Mouse (Mus musculus): ENCODE measurements around the gene Cttnbp2nl.

Cttnbp2nl gene

DNA sequence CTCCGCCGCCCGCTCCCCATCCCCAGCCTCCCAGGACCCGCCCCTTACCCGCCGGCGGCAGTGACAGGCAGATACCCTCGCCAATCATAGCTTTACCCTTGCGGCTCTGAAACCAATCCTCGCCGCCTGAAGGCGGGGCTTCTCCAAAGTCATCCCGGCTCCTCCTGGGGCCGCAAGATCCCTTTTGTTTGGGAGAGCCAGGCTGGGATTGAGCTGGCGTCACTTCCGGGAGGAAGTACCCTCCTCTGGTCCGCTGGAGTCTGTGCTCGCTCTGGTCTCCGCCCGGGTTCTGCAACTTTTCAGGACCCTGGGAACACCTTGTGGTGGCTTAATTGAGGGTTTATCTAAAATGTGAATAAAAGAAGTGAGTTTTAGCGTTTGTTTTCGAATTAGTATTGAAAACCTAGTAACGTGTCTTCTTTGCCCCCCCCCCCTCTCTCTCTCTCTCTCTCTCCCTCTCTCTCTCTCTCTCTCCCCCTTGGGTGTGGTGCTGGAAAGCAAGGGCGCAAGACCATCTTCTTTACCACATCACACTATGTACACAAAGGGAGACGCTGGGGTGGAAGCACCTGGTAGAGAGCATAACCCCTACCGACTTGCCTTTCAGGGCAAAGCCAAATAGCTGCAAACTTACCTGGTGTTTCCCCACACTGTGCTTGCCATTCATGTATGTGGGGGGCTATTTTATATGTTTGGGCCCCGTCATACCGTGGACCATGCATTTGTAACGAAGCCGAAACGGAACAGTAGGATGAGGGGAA lies at the start of gene Cttnbp2nl:
Gene Cttnbp2nl (minus strand): TSS at position 210 of the 761 bp plus-strand sequence.
- peak; percentile 99 for DNase-seq

DNA sequence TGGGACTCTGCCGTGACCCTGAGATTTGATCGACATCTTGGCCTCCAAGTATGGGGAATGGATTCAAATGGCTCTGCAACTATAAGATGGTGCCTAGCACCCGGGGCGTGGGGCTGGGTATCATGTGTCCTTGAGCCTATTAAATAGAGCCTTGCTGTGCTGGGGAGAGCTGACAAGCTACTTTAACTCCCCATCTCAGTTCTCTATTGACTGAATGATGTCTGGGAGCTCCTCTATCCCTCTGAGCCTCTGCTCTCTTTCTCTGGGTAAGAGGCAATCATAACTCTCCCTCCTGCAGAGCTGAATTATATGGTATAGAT lies 47.3 kb upstream of the Cttnbp2nl start:
- no peak for DNase-seq

DNA sequence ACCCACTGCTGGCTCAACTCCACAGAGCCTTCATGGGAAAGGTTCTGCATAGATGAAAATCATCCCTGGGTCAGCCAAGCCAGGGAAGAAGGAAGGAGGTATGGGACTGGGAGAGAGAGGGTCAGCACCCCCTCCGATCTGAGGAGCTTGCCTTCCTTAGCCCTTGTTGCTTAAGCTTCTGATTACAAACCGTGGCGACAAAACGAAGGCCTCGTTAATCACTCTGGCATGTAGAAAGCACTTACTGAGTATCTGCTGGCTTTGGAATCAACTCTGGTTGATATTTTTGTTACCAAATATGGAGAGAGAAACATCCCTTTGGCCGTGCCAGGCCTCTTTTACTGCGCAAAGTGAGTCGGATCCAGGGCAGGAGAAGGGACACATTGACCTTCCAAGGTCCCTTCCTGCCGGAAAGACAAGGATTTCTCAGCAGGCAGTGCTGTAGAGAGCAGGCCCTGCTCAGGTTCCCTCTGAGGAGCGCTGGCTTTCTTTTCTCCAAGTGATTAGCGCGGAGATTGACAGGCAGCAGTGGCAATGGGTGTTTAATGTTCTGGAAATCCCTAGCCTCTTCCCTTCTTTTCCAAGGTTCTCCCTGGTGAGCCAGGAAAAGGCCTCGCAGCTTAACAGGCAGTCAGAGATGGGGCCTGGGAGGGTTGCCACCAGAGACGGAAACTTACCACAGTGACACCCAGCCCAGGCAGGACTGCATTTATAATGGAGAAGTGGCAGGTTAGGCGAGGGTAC lies 46.8 kb upstream of the Cttnbp2nl start:
- peak; percentile 13 to 30 for DNase-seq

DNA sequence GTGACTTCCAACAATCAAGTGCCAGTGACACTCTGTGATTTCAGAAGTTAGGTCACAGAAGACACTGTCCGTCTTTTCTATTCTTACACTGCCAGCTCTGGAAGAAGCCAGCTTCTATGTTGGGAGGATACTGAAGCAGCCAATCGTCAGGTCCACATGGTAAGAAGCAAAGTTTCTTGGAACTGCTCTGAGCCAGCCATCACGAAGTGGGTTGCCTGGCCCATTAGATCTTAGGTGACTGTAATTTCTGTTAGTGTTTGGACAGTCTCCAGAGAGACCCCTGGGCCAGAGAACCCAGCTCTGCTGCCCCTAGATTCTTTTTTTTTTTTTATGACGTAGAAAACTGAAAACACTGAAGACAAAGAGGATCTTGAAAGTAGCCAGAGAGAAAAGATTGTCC lies 44.6 kb upstream of the Cttnbp2nl start:
- DNase-seq, result no peak

DNA sequence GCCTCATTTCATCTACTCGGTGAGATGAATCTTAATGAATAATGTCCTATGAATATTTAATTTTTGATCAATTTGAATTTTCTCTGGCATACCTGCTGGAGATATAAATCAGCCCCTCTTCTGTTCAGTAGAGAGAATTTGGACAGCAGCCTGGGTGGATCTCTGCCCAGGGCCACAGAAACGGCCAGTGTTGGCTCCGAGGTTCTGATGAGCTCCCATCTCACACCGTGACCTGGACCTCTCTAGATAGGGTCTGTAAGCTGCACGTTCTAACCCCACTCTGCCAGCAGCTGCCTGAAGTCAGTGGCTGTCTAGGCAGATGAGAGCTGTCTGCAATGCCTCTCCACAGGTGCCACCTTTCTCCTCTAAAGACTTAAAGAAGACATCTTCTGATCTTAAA lies 42.1 kb upstream of the Cttnbp2nl start:
- no peak for DNase-seq

DNA sequence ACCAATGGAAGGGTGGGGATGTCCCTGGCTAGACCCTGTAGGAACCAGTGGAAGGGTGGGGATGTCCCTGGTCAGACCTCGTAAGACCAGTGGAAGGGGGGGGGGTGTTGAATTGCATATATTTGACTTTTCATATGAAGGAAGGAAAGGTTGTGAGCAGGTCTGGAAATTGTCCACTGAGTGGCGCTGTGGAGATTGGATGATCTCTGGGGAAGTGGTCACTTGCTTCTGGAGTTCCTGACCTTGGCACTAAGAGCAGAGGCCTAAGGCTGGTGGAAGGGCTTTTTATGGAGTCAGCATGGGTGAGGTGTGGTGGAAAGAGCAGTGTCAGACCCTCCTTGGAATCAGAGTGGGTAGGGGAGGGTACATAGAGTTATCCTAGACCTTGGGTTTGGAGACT lies 41.5 kb upstream of the Cttnbp2nl start:
- DNase-seq, result peak; percentile 24 to 36

DNA sequence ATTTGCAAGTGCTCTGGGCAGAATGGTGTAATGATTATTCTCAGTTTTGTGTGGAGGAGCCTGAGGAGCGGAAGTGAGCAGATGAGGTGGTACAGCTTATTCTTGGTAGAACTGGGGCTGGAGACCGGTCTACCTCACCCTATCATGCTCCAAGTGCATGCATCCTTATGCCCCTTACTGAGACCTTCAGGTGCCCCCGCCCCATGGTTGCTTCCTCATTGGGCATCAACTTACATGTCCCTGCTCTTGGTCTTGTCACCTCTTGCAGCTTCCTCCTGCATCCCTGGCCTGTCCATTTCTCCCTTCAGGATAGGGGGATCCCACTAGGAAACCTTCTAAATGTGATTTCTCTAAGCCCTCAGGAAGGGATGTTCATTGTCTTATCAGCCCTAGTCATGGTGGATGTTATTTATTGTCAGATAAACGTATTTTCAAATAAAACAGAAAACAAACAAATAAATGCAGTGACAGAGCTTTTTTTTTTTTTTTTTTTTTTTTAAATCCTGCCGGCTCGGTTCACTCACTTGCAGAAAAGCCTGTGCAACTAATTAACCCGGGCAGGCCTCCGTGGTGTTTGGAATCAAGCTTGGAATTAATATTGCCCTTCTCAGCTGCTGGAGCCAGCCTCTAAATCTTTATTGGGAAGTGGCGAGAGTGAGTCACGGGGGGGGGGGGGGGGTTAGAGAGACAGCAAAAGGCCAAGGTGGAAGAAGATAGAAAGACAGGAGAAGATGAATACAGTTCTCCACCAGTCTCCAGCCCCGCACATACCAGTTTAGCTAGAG lies 40.0 kb upstream of the Cttnbp2nl start:
- DNase-seq, result peak; percentile 25 to 44

DNA sequence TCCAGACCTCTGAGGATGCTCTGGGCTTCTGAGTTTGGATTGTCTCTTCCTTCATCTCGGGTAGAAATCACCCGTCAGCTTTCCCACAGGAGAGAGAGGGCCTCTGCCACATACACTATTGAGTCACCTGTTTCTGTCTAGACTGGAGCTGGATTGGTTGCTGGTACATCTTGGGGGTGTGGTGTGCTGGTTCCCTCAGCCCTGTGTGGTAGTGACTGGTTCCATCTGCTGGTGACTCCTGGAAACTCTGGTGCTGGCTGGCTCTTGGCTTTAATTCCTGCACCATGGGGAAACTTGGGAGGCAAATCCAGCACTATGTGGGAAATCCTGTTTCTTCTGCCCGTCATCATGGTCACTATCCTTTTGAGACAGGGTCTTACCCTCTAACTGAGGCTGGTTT lies 38.0 kb upstream of the Cttnbp2nl start:
- DNase-seq, result peak; percentile 64 to 77

DNA sequence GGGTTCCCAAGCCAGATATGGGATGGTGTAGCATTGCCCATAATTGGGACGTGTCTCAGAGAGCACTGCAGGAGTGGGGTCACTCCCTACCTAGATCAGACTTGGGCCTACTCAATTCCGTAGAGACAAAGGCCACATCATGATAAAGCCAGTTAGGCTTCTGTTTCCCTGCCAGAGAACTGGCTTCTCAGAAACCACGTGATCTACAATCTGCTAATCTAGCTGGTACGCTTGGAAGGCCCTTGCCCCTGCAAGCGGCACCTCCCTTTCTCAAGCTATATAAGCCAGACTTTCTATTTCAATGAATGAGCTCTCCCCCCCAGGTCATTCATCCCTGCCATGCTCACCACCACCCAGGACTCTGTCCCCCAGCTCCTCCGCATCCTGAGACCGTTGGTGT lies 37.2 kb upstream of the Cttnbp2nl start:
- no peak for DNase-seq

DNA sequence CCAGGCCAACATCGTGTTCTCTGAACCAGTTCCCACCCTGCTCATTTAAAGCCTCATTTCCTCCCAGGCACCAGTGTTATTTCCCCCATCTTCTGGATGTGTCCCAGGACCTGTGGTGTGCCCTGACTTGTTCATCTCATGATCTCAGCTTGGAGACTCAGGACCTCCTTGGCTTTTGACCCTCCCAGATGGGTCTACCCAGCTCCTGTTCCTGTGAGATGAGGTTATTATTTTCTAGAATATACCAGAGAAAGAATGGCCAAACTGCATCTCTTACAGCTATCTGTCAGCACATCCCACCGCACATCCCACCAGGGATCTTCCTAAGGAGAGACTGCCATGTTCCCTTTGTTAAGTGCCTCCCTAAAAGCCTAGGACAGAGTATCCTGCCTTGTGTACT lies 35.7 kb upstream of the Cttnbp2nl start:
- no peak for DNase-seq

DNA sequence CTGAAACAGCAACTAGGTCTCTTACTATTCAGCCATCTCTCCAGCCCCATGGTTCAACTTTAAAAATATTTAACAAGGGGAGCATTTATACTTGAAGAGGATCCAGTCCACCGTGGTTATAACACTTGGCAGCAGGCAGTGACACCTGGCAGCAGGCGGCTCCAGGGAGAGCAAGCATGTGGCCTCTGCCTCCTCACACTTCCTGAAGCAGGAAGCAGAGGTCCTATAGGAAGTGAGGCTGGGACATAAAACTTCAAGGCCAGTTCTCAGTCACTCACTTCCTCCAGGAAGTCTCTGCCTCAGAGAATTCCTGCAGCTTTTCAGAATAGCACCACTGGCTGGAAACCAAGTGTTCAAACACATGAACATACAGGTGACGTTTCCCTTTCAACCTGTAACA lies 34.4 kb upstream of the Cttnbp2nl start:
- DNase-seq, result peak; percentile 36 to 58

DNA sequence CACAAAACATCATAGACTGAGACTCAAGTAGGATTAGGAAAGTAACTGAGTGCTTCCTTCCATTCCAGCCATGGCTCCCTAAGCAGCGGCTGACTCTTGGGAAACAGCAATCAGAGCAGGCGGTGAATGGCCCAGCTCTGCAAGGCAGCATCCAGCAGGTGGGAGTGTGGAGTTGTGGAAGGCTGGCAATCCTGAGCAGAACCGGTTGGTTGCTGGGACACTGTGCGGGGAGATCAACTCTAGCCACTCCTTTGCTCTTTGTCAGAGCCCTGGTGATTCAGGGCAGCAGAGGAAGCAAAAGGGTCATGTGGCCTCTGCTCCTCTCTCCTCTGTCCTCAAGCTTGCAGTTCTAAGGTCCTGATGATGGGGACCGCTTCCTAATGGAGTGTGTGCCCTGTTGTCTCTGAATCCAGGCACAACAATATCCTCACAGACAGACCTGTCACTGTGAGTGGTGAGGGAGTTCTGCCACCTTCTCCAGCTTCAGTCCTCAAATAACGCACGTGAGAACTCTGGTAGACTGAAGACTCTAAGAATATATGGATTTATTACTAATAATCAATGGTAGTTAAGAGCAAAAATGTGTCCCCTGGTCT lies 25.4 kb upstream of the Cttnbp2nl start:
- peak; percentile 90 to 91 for DNase-seq

DNA sequence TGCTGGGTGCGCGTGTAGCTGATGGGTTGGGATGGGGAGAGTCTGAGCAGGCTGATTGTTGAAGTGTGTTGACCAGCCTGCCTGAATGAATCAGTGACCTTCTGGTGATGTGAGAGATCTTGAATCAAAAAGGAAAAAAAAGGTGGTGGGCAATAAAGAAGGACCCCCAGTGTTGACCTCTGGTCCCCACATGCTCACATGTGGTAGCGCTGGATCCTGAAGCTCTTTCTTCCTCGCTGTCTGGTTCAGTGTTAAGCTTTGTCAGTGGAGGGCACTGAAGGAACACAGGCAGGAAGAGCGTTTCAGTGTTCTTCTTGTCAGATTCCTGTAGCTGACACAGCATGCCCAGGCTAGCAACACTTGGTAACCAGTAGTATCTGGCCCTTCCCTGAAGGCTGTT lies 22.9 kb upstream of the Cttnbp2nl start:
- no peak for DNase-seq

DNA sequence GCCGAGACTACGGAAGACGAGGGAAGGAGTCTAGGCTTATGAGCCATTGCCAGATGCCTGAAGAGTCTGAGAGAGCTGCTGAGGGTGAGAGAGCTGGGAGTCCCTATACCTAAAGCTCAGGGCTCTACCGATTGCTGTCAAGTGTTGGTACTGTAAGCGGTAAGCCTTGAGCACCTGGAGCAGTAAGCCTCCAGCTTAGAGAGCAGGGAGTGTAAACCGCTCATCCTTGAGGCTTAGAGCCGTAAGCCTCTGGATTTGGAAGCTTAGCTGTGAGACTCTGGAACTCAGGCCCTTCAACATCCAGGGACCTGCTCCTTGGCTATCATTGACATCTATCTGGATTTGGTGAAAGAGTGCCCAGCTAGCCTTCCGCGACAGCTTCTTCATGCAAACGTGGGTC lies 19.6 kb upstream of the Cttnbp2nl start:
- DNase-seq, result no peak

DNA sequence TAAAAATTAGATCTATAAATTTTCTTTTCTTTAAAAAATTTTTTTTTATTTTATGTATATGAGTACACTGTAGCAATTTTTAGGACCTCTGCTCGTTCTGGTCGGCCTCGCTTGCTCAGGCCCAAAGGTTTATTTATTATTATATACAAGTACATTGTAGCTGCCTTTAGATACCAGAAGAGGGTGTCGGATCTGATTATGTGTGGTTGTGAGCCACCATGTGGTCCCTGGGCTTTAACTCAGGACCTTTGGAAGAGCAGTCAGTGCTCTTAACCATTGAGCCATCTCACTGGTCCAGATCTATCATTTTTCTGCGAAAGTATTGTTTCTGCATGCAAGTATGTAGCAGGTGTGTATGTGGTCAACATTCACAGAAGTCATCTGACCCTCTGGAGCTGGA lies 18.3 kb upstream of the Cttnbp2nl start:
- no peak for DNase-seq

DNA sequence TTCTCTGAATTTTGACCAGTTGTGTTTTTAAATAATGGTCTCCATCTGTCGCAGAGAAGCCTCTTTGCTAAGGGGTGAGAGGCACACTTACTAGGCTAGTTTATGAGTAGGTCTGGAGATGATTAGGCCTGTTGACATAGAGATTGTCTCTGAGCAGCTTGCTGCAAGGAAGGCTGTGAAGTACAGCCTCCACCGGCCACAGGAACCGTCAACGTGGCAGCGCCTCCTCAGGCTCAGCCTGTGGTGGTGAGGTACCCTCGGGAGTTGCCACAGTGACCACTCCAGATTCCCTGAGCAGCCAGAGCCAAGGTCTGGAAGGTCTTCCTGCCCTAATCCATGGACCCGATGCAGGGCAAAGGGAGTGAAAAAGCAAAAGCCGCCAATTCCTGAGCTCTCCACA lies 17.6 kb upstream of the Cttnbp2nl start:
- no peak for DNase-seq

DNA sequence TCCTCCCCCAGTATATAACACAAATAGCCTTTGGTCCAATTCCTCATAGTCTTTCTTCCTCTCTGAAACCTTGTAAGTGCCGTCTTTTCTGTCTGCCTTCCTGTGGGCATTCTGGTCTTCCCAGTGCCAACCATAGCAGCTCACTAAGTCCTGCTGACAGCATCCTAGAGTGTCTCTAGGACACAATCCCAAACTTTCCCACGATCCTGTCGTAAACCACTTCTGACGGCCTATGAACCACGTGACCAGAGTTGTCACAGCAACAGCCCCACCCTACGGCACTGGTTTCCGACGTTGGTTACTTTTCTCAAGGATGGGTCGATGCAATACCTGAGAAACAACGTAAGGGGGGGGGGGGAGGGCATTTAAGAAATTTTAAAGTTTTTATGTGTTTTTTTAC lies 13.6 kb upstream of the Cttnbp2nl start, which contains the start of gene 4930564D02Rik:
Gene 4930564D02Rik (plus strand): TSS at position 301 of the 400 bp plus-strand sequence.
- no peak for DNase-seq

DNA sequence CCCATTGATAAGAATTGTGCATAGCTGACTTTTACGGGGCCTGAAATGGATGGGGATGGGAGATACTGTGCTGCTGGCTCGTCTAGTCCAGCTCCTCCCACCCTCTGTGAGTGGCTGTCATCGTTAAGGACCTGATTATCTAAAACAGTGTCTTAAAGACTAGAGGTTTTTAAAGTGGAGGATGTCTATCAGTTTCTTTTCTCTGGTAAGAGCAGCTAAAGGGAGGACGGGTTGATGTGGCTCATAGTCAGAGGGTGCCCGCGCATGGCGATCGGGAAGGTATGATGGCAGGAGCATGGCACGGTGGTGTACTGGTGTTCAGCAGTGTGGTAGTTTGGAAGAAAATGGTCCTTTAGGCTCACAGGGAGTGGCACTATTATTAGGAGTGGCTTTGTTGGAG lies 9.7 kb upstream of the Cttnbp2nl start:
- no peak for DNase-seq

DNA sequence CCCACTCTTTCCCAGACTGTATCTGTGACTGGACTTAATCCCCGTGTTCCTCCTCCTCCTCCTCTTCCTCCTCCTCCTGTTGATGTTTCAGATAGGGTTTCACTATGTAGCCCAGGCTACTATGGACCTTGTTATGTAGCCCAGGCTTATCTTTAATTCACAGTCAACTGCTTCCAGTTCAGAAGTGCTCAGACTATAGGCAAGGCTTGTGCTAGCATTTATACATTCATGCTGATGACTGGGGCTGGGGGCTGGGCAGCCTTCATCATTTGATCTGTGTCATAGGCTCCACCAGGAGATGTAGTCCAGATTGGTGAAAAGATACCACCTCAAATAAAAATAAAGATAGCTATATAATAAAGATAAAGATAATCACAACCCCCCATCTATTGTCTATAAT lies 9.0 kb upstream of the Cttnbp2nl start:
- DNase-seq, result no peak

DNA sequence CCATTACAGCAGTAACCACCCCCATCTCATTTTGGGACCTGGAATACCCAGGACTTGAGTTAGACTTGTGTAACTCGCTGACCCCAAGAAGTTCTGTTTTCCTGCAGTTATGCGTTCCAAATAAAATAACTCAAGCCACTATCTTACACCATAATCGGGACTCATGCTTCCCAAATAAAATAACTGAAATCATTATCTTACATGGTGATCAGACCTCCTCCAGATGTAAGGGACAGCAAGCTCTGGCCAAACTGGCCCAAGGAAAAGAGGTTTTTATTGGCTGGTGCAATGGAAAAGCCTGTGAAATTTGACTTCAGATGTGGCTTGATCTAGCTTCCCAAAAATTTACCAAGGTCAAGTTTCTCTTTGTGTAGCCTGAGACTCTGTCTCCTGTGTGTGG lies 8.6 kb upstream of the Cttnbp2nl start:
- no peak for DNase-seq

DNA sequence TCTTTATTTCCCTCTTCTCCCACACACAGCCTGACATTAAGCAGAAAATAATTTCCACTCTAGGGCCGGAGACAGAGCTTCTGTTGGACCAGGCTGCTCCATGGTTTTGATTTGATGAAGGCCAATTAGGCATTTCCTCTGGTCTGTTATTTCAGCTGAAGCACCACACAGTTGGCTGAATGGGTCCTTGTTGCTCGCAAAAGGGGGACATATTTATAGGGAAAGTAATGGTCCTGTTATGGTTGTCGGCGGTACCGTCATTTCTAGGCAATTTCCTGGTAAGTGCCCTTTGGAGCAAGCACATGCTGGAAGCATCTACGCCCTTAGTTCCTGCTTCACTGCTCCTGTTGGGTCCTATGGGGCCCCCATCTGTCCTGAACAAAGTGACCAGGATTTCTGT lies 8.0 kb upstream of the Cttnbp2nl start:
- no peak for DNase-seq

DNA sequence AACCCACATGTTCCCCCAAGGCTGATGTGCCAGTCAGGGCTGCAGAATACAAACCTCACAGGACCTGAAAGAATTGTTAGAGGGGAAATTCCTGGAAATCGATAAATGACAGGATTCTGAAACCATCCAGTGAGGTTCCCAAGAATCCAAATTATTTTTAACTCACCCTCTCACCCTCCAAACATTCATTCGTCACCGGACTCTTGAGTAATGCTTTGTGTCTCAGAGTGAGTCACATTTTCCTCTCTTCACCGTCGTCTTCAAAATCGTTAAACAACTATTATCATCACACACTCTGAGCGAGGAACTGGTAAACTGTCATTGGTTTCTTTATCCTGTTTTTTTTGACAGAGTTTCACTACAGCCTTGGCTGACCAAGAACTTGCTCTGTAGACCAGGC lies 7.0 kb upstream of the Cttnbp2nl start:
- DNase-seq, result no peak
